Comparison of ENCODE assay signal across 12 mouse cellular contexts in the genomic region with DNA sequence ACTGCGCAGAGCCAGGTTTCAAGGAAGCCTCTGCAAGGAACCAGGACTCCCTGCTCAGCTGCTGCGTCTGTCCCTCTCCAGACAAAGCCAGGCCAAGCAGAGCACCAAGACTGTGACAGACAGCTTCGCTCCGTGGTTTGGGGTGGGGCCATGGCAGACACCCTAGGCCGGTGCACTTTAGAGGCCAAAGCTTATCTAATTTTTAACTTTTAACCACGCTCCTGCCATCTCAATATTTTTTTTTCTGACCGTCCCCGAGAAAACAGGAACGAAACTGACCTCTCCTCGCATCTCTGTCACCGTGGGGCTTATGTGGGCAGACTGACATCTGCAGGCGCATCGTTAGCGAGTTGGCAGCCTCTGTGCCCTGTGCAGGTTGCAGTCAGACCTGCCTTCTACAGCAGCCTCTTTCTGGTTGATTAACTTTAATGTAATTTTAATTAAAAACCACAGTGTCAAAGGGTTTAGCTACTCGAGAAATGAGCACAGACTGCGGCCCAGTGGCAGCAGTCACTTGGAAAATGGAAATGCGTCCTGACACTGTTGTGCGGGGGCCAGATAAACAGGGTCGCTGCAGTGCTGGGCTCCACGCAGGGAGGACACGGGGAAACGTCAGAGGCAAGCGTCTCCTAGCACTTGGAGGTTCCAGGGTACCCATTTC.
A peak's percentile ranks its signal among the peaks of the same experiment; 100 is the strongest.
DNase-seq lines count a peak whose midpoint lies in the region; ATAC-seq and TF ChIP-seq lines count a peak whose summit lies in the region.
"Had no signal": no experiment of that assay in that cellular context is flagged by ENCODE, and none has a peak within 500 bp of the region (broad histone marks: within the 10 kb centered on the region; RNA-seq: fewer than 3 reads in every experiment).

No protein-coding gene starts in this region.

- no peak for TF ChIP-seq CTCF in MEL (IDR thresholded peaks at IDR 0.05 in 2 of 3, conservative IDR thresholded peaks at IDR 0.05 in 1 of 3; ENCODE audit: control insufficient read depth in 1 of 3, insufficient read depth in 1 of 3, low read depth in 2 of 3, low read length in 3 of 3, poor library complexity in 1 of 3, severe bottlenecking in 1 of 3)

- TF ChIP-seq EP300 in MEL (IDR thresholded peaks at IDR 0.05; ENCODE audit: low read depth in 1 of 2, low read length in 2 of 2) = no peak

- DNase-seq in MEL (ENCODE audit: low read depth, low spot score) = peak; percentile 13
- DNase-seq in midbrain, embryonic 10.5 days (ENCODE audit: low spot score) = no peak
- no peak for DNase-seq in left cerebral cortex, adult 18-20 months (ENCODE audit: low spot score in 2 of 2)
- DNase-seq in right cerebral cortex, postnatal 14 days = no peak
- DNase-seq in left cerebral cortex, postnatal 10 days (ENCODE audit: extremely low spot score in 1 of 2, low spot score in 2 of 2) = no peak
- DNase-seq: lung, embryonic 14.5 days had no signal

- H3K9ac ChIP-seq in heart, embryonic 13.5 days = no peak overlapping the region
- H3K9ac ChIP-seq in heart, embryonic 11.5 days (ENCODE audit: low read depth, low read length) = no peak overlapping the region
- H3K9ac ChIP-seq in MEL (ENCODE audit: control insufficient read depth, low read depth, low read length, poor library complexity, severe bottlenecking) = no peak overlapping the region
- H3K9ac ChIP-seq: embryonic facial prominence, embryonic 12.5 days; lung, embryonic 14.5 days; stomach, embryonic 15.5 days had no signal

- H3K9me3 ChIP-seq in heart, embryonic 13.5 days = no peaks in the 10 kb centered on the region
- no peaks in the 10 kb centered on the region for H3K9me3 ChIP-seq in heart, embryonic 11.5 days (replicated peaks; ENCODE audit: control insufficient read depth, low read length)
- no peaks in the 10 kb centered on the region for H3K9me3 ChIP-seq in MEL (replicated peaks; ENCODE audit: insufficient read depth, low read length)
- H3K9me3 ChIP-seq in midbrain, embryonic 10.5 days (replicated peaks) = no peaks in the 10 kb centered on the region
- H3K9me3 ChIP-seq: embryonic facial prominence, embryonic 12.5 days; stomach, embryonic 15.5 days had no signal

- no peaks in the 10 kb centered on the region for H3K27me3 ChIP-seq in heart, embryonic 13.5 days (replicated peaks)
- no peaks in the 10 kb centered on the region for H3K27me3 ChIP-seq in heart, embryonic 11.5 days (ENCODE audit: control insufficient read depth, insufficient read depth, low read length)
- H3K27me3 ChIP-seq in MEL (ENCODE audit: control insufficient read depth in 1 of 2, insufficient read depth in 2 of 2, low read length in 2 of 2) = no peaks in the 10 kb centered on the region
- H3K27me3 ChIP-seq in midbrain, embryonic 10.5 days (ENCODE audit: low read depth, poor library complexity, severe bottlenecking) = no peaks in the 10 kb centered on the region
- H3K27me3 ChIP-seq: embryonic facial prominence, embryonic 12.5 days; stomach, embryonic 15.5 days had no signal

- no peaks in the 10 kb centered on the region for H3K79me2 ChIP-seq in MEL (ENCODE audit: control insufficient read depth, insufficient read depth, low read length, poor library complexity)

- WGBS in heart, embryonic 13.5 days = 54% methylated on average over 23 of the region's 23 CpGs
- 58% methylated on average over 23 of the region's 23 CpGs for WGBS in heart, embryonic 11.5 days (ENCODE audit: insufficient replicate concordance)
- WGBS in midbrain, embryonic 10.5 days = 64% methylated on average over 23 of the region's 23 CpGs

- intact Hi-C loops in left cerebral cortex, postnatal 10 days (cut with DNase I) = no loop called here

- H3K4me1 ChIP-seq in heart, embryonic 13.5 days = no peaks in the 10 kb centered on the region; the same call in 1 of the 2 replicates
- H3K4me1 ChIP-seq in heart, embryonic 11.5 days (ENCODE audit: control insufficient read depth, insufficient read depth, low read length) = no peaks in the 10 kb centered on the region
- no peaks in the 10 kb centered on the region for H3K4me1 ChIP-seq in MEL (ENCODE audit: control insufficient read depth in 1 of 2, insufficient read depth in 2 of 2, low read length in 2 of 2)
- peaks cover 16% of the 10 kb centered on the region for H3K4me1 ChIP-seq in midbrain, embryonic 10.5 days
- H3K4me1 ChIP-seq: stomach, embryonic 15.5 days had no signal

- TF ChIP-seq POLR2A in MEL (IDR thresholded peaks at IDR 0.05; ENCODE audit: control insufficient read depth in 1 of 2, insufficient read depth in 1 of 2, low read depth in 1 of 2, low read length in 2 of 2, poor library complexity in 1 of 2) = no peak

- no peak for ATAC-seq in heart, embryonic 13.5 days (ENCODE audit: extremely low read depth, insufficient number of reproducible peaks, low FRiP score, low TSS enrichment)
- no peak for ATAC-seq in heart, embryonic 11.5 days (replicated peaks; ENCODE audit: insufficient number of reproducible peaks, low FRiP score, low TSS enrichment)
- ATAC-seq in common myeloid progenitor, adult 5-6 weeks (replicated peaks; ENCODE audit: low read depth, poor library complexity, severe bottlenecking) = peak; percentile 73
- ATAC-seq: CD4-positive, CD25-positive, alpha-beta regulatory T cell, adult 4 months had no signal

- H3K4me2 ChIP-seq in heart, embryonic 13.5 days = peak overlapping the region; percentile 37; the same call in 1 of the 2 replicates
- no peak overlapping the region for H3K4me2 ChIP-seq in heart, embryonic 11.5 days
- H3K4me2 ChIP-seq: embryonic facial prominence, embryonic 12.5 days; lung, embryonic 14.5 days; stomach, embryonic 15.5 days had no signal

- no peak overlapping the region for H3K27ac ChIP-seq in heart, embryonic 13.5 days (replicated peaks)
- no peak overlapping the region for H3K27ac ChIP-seq in heart, embryonic 11.5 days (ENCODE audit: low read depth, low read length)
- no peak overlapping the region for H3K27ac ChIP-seq in MEL (ENCODE audit: control insufficient read depth, low read depth, low read length)
- H3K27ac ChIP-seq in midbrain, embryonic 10.5 days (replicated peaks) = 0 out of 2 replicates have a peak overlapping the region, but pooled peaks have one; percentile 17
- H3K27ac ChIP-seq: embryonic facial prominence, embryonic 12.5 days; stomach, embryonic 15.5 days had no signal

- H3K36me3 ChIP-seq in heart, embryonic 13.5 days = no peaks in the 10 kb centered on the region
- H3K36me3 ChIP-seq in heart, embryonic 11.5 days (ENCODE audit: control insufficient read depth, insufficient read depth, low read length) = no peaks in the 10 kb centered on the region
- H3K36me3 ChIP-seq in MEL (ENCODE audit: control insufficient read depth in 1 of 2, insufficient read depth in 2 of 2, low read length in 2 of 2) = no peaks in the 10 kb centered on the region
- no peaks in the 10 kb centered on the region for H3K36me3 ChIP-seq in midbrain, embryonic 10.5 days
- H3K36me3 ChIP-seq: embryonic facial prominence, embryonic 12.5 days; stomach, embryonic 15.5 days had no signal

- TF ChIP-seq RAD21 in MEL (IDR thresholded peaks at IDR 0.05; ENCODE audit: low read depth, low read length) = peak; percentile 9

- no peak overlapping the region; the same call in 1 of the 2 replicates for H3K4me3 ChIP-seq in heart, embryonic 13.5 days
- H3K4me3 ChIP-seq in heart, embryonic 11.5 days (ENCODE audit: low read depth, low read length) = no peak overlapping the region
- peak overlapping the region; percentile 9 to 47; a peak in 3 of 4 replicates for H3K4me3 ChIP-seq in MEL (ENCODE audit: control insufficient read depth in 1 of 2, insufficient read depth in 1 of 2, low read depth in 2 of 2, low read length in 2 of 2)
- no peak overlapping the region for H3K4me3 ChIP-seq in midbrain, embryonic 10.5 days
- H3K4me3 ChIP-seq: embryonic facial prominence, embryonic 12.5 days; stomach, embryonic 15.5 days had no signal

TF ChIP-seq in MEL, 35 proteins besides CTCF, POLR2A, EP300 and RAD21:
- TF ChIP-seq USF2 (IDR thresholded peaks at IDR 0.05; ENCODE audit: borderline replicate concordance in 1 of 2, insufficient read depth in 1 of 2, low read depth in 1 of 2, low read length in 2 of 2) (no peak), MAX (IDR thresholded peaks at IDR 0.05; ENCODE audit: low read length) (no peak), SIN3A (IDR thresholded peaks at IDR 0.05; ENCODE audit: low read length) (no peak), UBTF (IDR thresholded peaks at IDR 0.05; ENCODE audit: borderline replicate concordance, insufficient read depth, low read depth, low read length) (no peak), ZNF384 (IDR thresholded peaks at IDR 0.05; ENCODE audit: low read depth, low read length) (no peak), HCFC1 (IDR thresholded peaks at IDR 0.05; ENCODE audit: low read depth, low read length) (no peak), MAZ (IDR thresholded peaks at IDR 0.05; ENCODE audit: low read depth, low read length) (no peak), ELF1 (IDR thresholded peaks at IDR 0.05; ENCODE audit: low read depth, low read length) (no peak), GATA1 (IDR thresholded peaks at IDR 0.05; ENCODE audit: low read depth, low read length) (no peak), ZC3H11A (IDR thresholded peaks at IDR 0.05; ENCODE audit: low read depth, low read length) (no peak)

Comparison
In these comparisons a context has a peak if more than half of its experiments do, and no peak if none do; other contexts are left out.
1. H3K4me3 ChIP-seq: peak in MEL (2 of 2); none in heart, embryonic 13.5 days (single experiment), heart, embryonic 11.5 days (single experiment) and midbrain, embryonic 10.5 days (single experiment).